Mouse (Mus musculus): ENCODE data around the gene Pde1c.

DNA sequence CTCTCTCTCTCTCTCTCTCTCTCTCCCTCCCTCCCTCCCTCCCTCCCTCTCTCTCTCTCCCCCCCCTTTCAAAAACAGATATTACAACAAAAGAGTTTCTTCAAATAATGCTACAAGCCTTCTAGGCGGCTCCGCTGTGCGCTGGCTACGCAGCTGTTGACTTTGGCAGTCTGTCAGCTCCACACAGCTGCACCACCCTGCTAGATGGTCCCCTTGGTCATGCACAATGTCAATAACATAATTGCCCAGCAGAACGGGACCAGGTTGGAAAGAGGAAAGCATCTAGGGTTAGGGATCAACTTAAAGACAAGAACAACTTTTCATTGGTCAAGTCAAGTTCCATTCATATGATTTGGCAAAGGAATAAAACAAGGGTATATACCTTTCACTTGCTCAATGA is 206.3 kb downstream of the Pde1c start:
- TF ChIP-seq CTCF (IDR thresholded peaks at IDR 0.05; ENCODE audit: control insufficient read depth, insufficient read depth, insufficient replicate concordance, low read depth, low read length) (no peak), POLR2A (IDR thresholded peaks at IDR 0.05; ENCODE audit: control insufficient read depth, low read depth, low read length) (no peak)
